Mouse (Mus musculus) cortical plate, adult 2 months (tissue): ENCODE measurements around the gene Ppara.
"Not testable (repeated sequence)": the region's sequence is repeated elsewhere in the genome, so short reads cannot be mapped to it uniquely, and the experiment has no call there.

Experiments used
- CTCF ChIP-seq: fragments of 200-500 bp; IDR thresholded peaks from 2 replicates; pipeline ENCODE4 v1.5.1; 2011; ENCODE audit warnings: mild to moderate bottlenecking, control low read depth, low read length; ENCODE audit not compliant: insufficient read depth; ENCODE audit errors: extremely low read depth
- POLR2A ChIP-seq: fragments of 200-500 bp; IDR thresholded peaks from 2 replicates; pipeline ENCODE4 v1.6.1; 2011; ENCODE audit warnings: mild to moderate bottlenecking, low read length, control low read depth; ENCODE audit not compliant: insufficient read depth; ENCODE audit errors: extremely low read depth

DNA sequence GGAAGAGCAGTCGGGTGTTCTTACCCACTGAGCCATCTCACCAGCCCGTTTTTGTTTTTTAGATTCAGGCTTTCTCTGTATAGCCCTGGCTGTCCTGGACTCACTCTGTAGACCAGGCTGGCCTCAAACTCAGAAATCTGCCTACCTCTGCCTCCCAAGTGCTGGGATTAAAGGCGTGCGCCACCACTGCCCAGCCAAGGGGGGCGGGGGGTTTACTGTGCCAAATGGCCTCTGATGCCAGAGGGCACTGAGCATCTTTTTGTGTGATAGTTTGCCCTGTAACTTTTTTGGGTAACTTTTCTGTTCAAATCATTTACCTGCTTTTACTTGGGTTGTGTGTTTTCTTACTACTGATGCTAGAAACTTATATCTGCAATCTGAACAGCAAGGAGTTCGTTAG is 44.1 kb downstream of the Ppara start:
- TF ChIP-seq POLR2A, CTCF: not testable (repeated sequence)
